Mouse (Mus musculus): ENCODE measurements around the gene Hist3h2a. TPM values are rescaled to one million over a fixed set of nuclear protein-coding genes. Genes with fewer than 3 reads are reported as not detected.

Gene Hist3h2a
- polyA plus RNA-seq, 1 experiment from 2014 or later = 19.4 TPM

GRCm38 (mm10) chr11:58929055-58929454 lies 25.4 kb upstream of the Hist3h2a start:
- H3K9me3 ChIP-seq = no peaks in the 10 kb centered on the region
- H3K36me3 ChIP-seq (replicated peaks) = peaks cover 35% of the 10 kb centered on the region
- no peak overlapping the region for H3K27ac ChIP-seq
- H3K4me1 ChIP-seq = peaks cover 7% of the 10 kb centered on the region
- H3K4me3 ChIP-seq = no peak overlapping the region
- DNase-seq (ENCODE audit: extremely low spot score, low spot score) = no peak
- 82% methylated on average over 4 of the region's 4 CpGs for WGBS
- H3K27me3 ChIP-seq (ENCODE audit: poor library complexity, severe bottlenecking) = 0 out of 2 replicates have a peak, but pooled peaks cover 5% of the 10 kb centered on the region

GRCm38 (mm10) chr11:58929641-58930040 lies 24.8 kb upstream of the Hist3h2a start:
- DNase-seq (ENCODE audit: extremely low spot score, low spot score) = no peak
- 74% methylated on average over 3 of the region's 3 CpGs for WGBS
- Histone ChIP-seq H3K36me3 (replicated peaks) (peaks cover 41% of the 10 kb centered on the region), H3K4me1 (peaks cover 7% of the 10 kb centered on the region), H3K4me3 (no peak overlapping the region), H3K27me3 (ENCODE audit: poor library complexity, severe bottlenecking) (0 out of 2 replicates have a peak, but pooled peaks cover 5% of the 10 kb centered on the region), H3K9me3 (no peaks in the 10 kb centered on the region), H3K27ac (no peak overlapping the region)

DNA sequence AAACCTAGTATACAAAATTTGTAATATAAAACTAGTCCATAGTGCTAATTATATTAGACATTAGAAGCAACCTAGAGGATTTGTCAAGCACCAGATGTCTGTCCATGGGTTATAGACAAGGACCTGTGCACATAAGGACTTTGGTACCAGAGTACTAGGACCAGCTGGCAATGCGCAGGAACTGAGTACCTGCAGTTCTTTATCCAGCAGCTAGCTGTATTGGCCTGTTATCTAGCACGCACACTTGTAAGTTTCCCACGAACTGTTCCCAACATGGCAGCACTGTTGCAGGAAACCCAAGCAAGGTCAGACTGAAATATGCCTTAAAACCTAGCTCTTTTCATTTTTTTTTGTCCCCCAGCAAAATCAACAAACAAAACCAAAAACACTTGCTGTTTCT lies 24.2 kb upstream of the Hist3h2a start:
- peaks cover 7% of the 10 kb centered on the region for H3K4me1 ChIP-seq
- H3K27me3 ChIP-seq (ENCODE audit: poor library complexity, severe bottlenecking) = 0 out of 2 replicates have a peak, but pooled peaks cover 5% of the 10 kb centered on the region
- 93% methylated on average over 3 of the region's 3 CpGs for WGBS
- no peak overlapping the region for H3K4me3 ChIP-seq
- H3K36me3 ChIP-seq (replicated peaks) = peaks cover 46% of the 10 kb centered on the region
- no peaks in the 10 kb centered on the region for H3K9me3 ChIP-seq
- DNase-seq (ENCODE audit: extremely low spot score, low spot score) = no peak
- no peak overlapping the region for H3K27ac ChIP-seq

- no peaks in the 10 kb centered on the region for H3K27me3 ChIP-seq (ENCODE audit: poor library complexity, severe bottlenecking)
- H3K9me3 ChIP-seq = no peaks in the 10 kb centered on the region
- whole genome bisulfite sequencing = 88% methylated on average over 4 of the region's 4 CpGs
- no peak for DNase-seq (ENCODE audit: extremely low spot score, low spot score)
- no peak overlapping the region for H3K4me3 ChIP-seq
- peaks cover 59% of the 10 kb centered on the region for H3K36me3 ChIP-seq (replicated peaks)
- no peak overlapping the region for H3K27ac ChIP-seq
- peaks cover 9% of the 10 kb centered on the region for H3K4me1 ChIP-seq
These were observed 22.9 kb upstream of the Hist3h2a start for GRCm38 (mm10) chr11:58931576-58931975.

GRCm38 (mm10) chr11:58937909-58938308 lies 16.6 kb upstream of the Hist3h2a start:
- WGBS = 2% methylated on average over 13 of the region's 13 CpGs
- H3K36me3 ChIP-seq (replicated peaks) = peaks cover 42% of the 10 kb centered on the region

GRCm38 (mm10) chr11:58938322-58939087 lies 16.0 kb upstream of the Hist3h2a start, which contains the start of gene Rnf187:
Gene Rnf187 (minus strand): TSS chr11:58938916.
- no peaks in the 10 kb centered on the region for H3K9me3 ChIP-seq
- WGBS = under 1% methylated on average over 95 of the region's 95 CpGs
- H3K27ac ChIP-seq = peak within 1 kb of the TSS; percentile 96
- peaks cover 36% of the 10 kb centered on the region for H3K36me3 ChIP-seq (replicated peaks)
- peaks cover 24% of the 10 kb centered on the region for H3K4me1 ChIP-seq
- peak; percentile 89 for DNase-seq (ENCODE audit: extremely low spot score, low spot score)
- H3K27me3 ChIP-seq (ENCODE audit: poor library complexity, severe bottlenecking) = no peaks in the 10 kb centered on the region
- peak within 1 kb of the TSS; percentile 86 for H3K4me3 ChIP-seq

More at GRCm38 (mm10) chr11:58937909-58938308, 16.6 kb upstream of the Hist3h2a start:
- H3K27me3 ChIP-seq (ENCODE audit: poor library complexity, severe bottlenecking) = no peaks in the 10 kb centered on the region
- H3K4me1 ChIP-seq = peaks cover 24% of the 10 kb centered on the region
- peak overlapping the region; percentile 86 for H3K4me3 ChIP-seq
- H3K9me3 ChIP-seq = no peaks in the 10 kb centered on the region
- no peak for DNase-seq (ENCODE audit: extremely low spot score, low spot score)
- peak overlapping the region; percentile 96 for H3K27ac ChIP-seq

- 0 out of 2 replicates have a peak, but pooled peaks cover under 1% of the 10 kb centered on the region for H3K27me3 ChIP-seq (ENCODE audit: poor library complexity, severe bottlenecking)
- H3K9me3 ChIP-seq = no peaks in the 10 kb centered on the region
- DNase-seq (ENCODE audit: extremely low spot score, low spot score) = no peak
- peaks cover 30% of the 10 kb centered on the region for H3K36me3 ChIP-seq (replicated peaks)
- peak overlapping the region; percentile 86 for H3K4me3 ChIP-seq
- H3K27ac ChIP-seq = peak overlapping the region; percentile 96
- H3K4me1 ChIP-seq = peaks cover 24% of the 10 kb centered on the region
- 19% methylated on average over 6 of the region's 6 CpGs for WGBS
These were observed 15.4 kb upstream of the Hist3h2a start for GRCm38 (mm10) chr11:58939088-58939439.

- peaks cover 19% of the 10 kb centered on the region for H3K4me1 ChIP-seq
- H3K4me3 ChIP-seq = no peak overlapping the region
- no peak overlapping the region for H3K27ac ChIP-seq
- no peaks in the 10 kb centered on the region for H3K9me3 ChIP-seq
- no peaks in the 10 kb centered on the region for H3K36me3 ChIP-seq (replicated peaks)
- peaks cover 25% of the 10 kb centered on the region for H3K27me3 ChIP-seq (ENCODE audit: poor library complexity, severe bottlenecking)
- 84% methylated on average over 5 of the region's 5 CpGs for WGBS
- DNase-seq (ENCODE audit: extremely low spot score, low spot score) = no peak
These were observed 10.3 kb upstream of the Hist3h2a start for GRCm38 (mm10) chr11:58944136-58944535.

DNA sequence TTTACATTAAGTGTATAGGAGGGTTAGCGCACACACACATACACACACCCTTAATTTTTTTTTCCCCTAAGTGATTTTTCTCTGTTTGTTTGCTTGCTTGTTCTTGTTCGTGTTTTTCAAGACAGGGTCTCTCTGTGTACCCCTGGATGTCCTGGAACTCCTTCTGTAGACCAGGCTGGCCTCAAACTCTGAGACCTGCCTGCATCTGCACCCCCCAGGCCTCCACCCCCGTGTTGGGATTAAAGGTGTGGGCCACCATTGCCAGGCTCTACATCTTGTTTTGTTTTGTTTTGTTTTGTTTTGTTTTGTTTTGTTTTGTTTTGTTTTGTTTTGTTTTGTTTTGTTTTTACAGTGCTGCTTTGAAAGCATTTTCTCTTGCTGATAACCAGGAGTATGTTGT lies 7.2 kb upstream of the Hist3h2a start:
- Histone ChIP-seq H3K27ac (no peak overlapping the region), H3K27me3 (ENCODE audit: poor library complexity, severe bottlenecking) (peaks cover 56% of the 10 kb centered on the region)

GRCm38 (mm10) chr11:58947798-58948528 lies 6.5 kb upstream of the Hist3h2a start:
- H3K9me3 ChIP-seq = no peaks in the 10 kb centered on the region
- H3K27me3 ChIP-seq (ENCODE audit: poor library complexity, severe bottlenecking) = peaks cover 56% of the 10 kb centered on the region
- no peak for DNase-seq (ENCODE audit: extremely low spot score, low spot score)
- peak overlapping the region; percentile 95 for H3K27ac ChIP-seq
- peaks cover 41% of the 10 kb centered on the region for H3K4me1 ChIP-seq
- 21% methylated on average over 23 of the region's 23 CpGs for WGBS
- H3K36me3 ChIP-seq (replicated peaks) = no peaks in the 10 kb centered on the region
- H3K4me3 ChIP-seq = peak overlapping the region; percentile 64

More for the DNA sequence above, 7.2 kb upstream of the Hist3h2a start:
- H3K36me3 ChIP-seq (replicated peaks) = no peaks in the 10 kb centered on the region
- H3K4me1 ChIP-seq = peaks cover 37% of the 10 kb centered on the region
- DNase-seq (ENCODE audit: extremely low spot score, low spot score) = no peak
- no peak overlapping the region for H3K4me3 ChIP-seq
- 83% methylated on average over 3 of the region's 3 CpGs for WGBS
- H3K9me3 ChIP-seq = no peaks in the 10 kb centered on the region

DNA sequence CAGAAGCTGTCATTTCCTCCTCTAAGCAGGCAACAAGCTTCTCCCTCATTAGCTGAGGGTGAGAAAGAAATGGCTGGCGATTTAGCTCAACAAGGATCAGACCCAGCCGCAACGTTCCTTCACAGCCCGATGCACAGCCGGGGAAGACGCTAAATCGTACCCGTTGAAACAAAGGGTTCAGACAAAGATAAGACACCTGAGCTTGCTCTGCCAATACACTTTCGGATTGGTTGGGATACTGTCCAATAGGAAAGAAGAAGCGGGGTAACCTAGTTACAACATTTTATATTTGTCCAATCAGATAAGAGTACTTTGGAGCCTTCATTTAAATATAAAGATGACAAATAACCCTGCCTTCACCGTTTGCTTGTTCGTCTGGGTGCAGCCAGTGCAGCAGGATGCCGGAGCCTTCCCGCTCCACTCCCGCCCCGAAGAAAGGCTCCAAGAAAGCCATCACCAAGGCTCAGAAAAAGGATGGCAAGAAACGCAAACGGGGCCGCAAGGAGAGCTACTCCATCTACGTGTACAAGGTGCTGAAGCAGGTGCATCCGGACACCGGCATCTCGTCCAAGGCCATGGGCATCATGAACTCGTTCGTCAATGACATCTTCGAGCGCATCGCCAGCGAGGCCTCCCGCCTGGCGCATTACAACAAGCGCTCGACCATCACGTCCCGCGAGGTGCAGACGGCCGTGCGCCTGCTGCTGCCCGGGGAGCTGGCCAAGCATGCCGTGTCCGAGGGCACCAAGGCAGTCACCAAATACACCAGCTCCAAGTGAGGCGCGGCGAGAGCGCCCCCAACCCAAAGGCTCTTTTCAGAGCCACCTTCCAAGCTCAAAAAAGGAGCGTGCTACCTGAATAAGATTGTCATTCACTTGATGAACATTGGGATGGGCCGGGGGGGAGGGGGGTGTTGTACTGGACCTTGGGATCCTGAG lies 5.7 kb upstream of the Hist3h2a start, which contains the start of gene Hist3h2ba:
Gene Hist3h2ba, plus strand, starts transcription at position 379 of the 938 bp plus-strand sequence.
- peak; percentile 75 for DNase-seq (ENCODE audit: extremely low spot score, low spot score)
- H3K27ac ChIP-seq = peak within 1 kb of the TSS; percentile 95
- peaks cover 56% of the 10 kb centered on the region for H3K27me3 ChIP-seq (ENCODE audit: poor library complexity, severe bottlenecking)
- H3K9me3 ChIP-seq = no peaks in the 10 kb centered on the region
- peak within 1 kb of the TSS; percentile 64 for H3K4me3 ChIP-seq
- H3K36me3 ChIP-seq (replicated peaks) = no peaks in the 10 kb centered on the region
- under 1% methylated on average over 48 of the region's 48 CpGs for WGBS
- H3K4me1 ChIP-seq = peaks cover 49% of the 10 kb centered on the region
